Comparison of ENCODE assay signal across 8 mouse cellular contexts in the genomic region with DNA sequence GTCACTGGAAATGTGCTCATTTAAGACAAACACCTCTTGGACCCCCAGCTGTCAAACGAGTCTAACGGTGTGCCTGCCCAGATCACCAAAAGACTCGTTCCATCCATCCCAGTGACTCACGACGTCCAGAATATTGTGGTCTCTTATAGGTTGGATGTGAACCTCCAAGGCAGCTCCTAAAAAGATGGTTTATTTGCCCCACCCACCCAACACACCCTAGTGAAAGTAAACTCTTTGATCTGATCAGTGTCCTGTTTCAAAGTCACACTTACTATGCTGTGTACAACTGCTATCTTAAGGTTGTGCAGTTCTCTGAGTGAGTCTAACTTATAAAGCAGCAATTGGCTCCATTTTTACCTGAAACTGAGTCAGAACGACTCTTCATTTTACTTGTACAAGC. TPM values are rescaled to one million over a fixed set of nuclear protein-coding genes. Genes with fewer than 3 reads are reported as not detected.
DNase-seq lines count a peak whose midpoint lies in the region; ATAC-seq and TF ChIP-seq lines count a peak whose summit lies in the region.

No protein-coding gene starts in this region.

- TF ChIP-seq CTCF in layer of hippocampus, adult 2 months (conservative IDR thresholded peaks at IDR 0.05): no peak

- H3K4me2 ChIP-seq in intestine, embryonic 16.5 days (ENCODE audit: low read depth, low read length): peak overlapping the region; percentile 80
- H3K4me2 ChIP-seq in neural tube, embryonic 13.5 days: peak overlapping the region; percentile 68

- H3K4me1 ChIP-seq in embryonic facial prominence, embryonic 10.5 days: peaks cover 16% of the 10 kb centered on the region
- H3K4me1 ChIP-seq in intestine, embryonic 16.5 days (ENCODE audit: control insufficient read depth, insufficient read depth, low read length): peaks cover 12% of the 10 kb centered on the region
- peaks cover 27% of the 10 kb centered on the region for H3K4me1 ChIP-seq in neural tube, embryonic 13.5 days (replicated peaks)

- H3K4me3 ChIP-seq in layer of hippocampus, adult 2 months: peak overlapping the region; percentile 91
- peak overlapping the region; percentile 92 for H3K4me3 ChIP-seq in embryonic facial prominence, embryonic 10.5 days
- peak overlapping the region; percentile 89 for H3K4me3 ChIP-seq in intestine, embryonic 16.5 days (ENCODE audit: low read length)
- H3K4me3 ChIP-seq in neural tube, embryonic 13.5 days: peak overlapping the region; percentile 65

- H3K27me3 ChIP-seq in embryonic facial prominence, embryonic 10.5 days (replicated peaks; ENCODE audit: low read depth, poor library complexity, severe bottlenecking): no peaks in the 10 kb centered on the region
- no peaks in the 10 kb centered on the region for H3K27me3 ChIP-seq in intestine, embryonic 16.5 days (replicated peaks; ENCODE audit: control insufficient read depth, insufficient read depth, low read length)
- no peaks in the 10 kb centered on the region for H3K27me3 ChIP-seq in neural tube, embryonic 13.5 days

- H3K27ac ChIP-seq in layer of hippocampus, adult 2 months: peak overlapping the region; percentile 89
- H3K27ac ChIP-seq in embryonic facial prominence, embryonic 10.5 days (replicated peaks): peak overlapping the region; percentile 92
- 0 out of 2 replicates have a peak overlapping the region, but pooled peaks have one; percentile 73 for H3K27ac ChIP-seq in intestine, embryonic 16.5 days (ENCODE audit: low read length)
- peak overlapping the region; percentile 87 for H3K27ac ChIP-seq in neural tube, embryonic 13.5 days (replicated peaks)

- WGBS in embryonic facial prominence, embryonic 10.5 days: 23% methylated on average over 6 of the region's 6 CpGs
- 16% methylated on average over 6 of the region's 6 CpGs for WGBS in intestine, embryonic 16.5 days
- WGBS in neural tube, embryonic 13.5 days: 20% methylated on average over 6 of the region's 6 CpGs

- H3K9ac ChIP-seq in intestine, embryonic 16.5 days (ENCODE audit: low read depth, low read length): peak overlapping the region; percentile 83
- peak overlapping the region; percentile 74 for H3K9ac ChIP-seq in neural tube, embryonic 13.5 days

- no peak for DNase-seq in layer of hippocampus, adult 2 months (ENCODE audit: low spot score in 2 of 2)
- DNase-seq in layer of hippocampus, postnatal 10 days (ENCODE audit: low spot score in 2 of 2): no peak
- no peak for DNase-seq in embryonic facial prominence, embryonic 10.5 days (ENCODE audit: low spot score)
- no peak for DNase-seq in layer of hippocampus, postnatal 36 days
- no peak for DNase-seq in layer of hippocampus, postnatal 14 days (ENCODE audit: low spot score in 2 of 2)
- no peak for DNase-seq in gastrocnemius, adult 8-10 months (ENCODE audit: low spot score in 2 of 2)

- peaks cover 30% of the 10 kb centered on the region for H3K36me3 ChIP-seq in embryonic facial prominence, embryonic 10.5 days (replicated peaks)
- H3K36me3 ChIP-seq in intestine, embryonic 16.5 days (ENCODE audit: control insufficient read depth, insufficient read depth, low read length): peaks cover 11% of the 10 kb centered on the region
- peaks cover 25% of the 10 kb centered on the region for H3K36me3 ChIP-seq in neural tube, embryonic 13.5 days

- no peak for ATAC-seq in intestine, embryonic 16.5 days
- ATAC-seq in neural tube, embryonic 13.5 days (ENCODE audit: low read depth): peak; percentile 4; the same call in 1 of the 2 replicates

- H3K9me3 ChIP-seq in embryonic facial prominence, embryonic 10.5 days: no peaks in the 10 kb centered on the region
- no peaks in the 10 kb centered on the region for H3K9me3 ChIP-seq in intestine, embryonic 16.5 days (ENCODE audit: control insufficient read depth, low read length)
- no peaks in the 10 kb centered on the region for H3K9me3 ChIP-seq in neural tube, embryonic 13.5 days

RNA-seq across cellular contexts. Expression of a gene that starts 7.2 kb away (rescaled TPM):
- 10 to 100 TPM; 25.9 to 29.9 TPM for total RNA-seq in layer of hippocampus, adult 2 months (2021)
- total RNA-seq in layer of hippocampus, postnatal 10 days (2021): 10 to 100 TPM; 26.3 to 28.8 TPM
- polyA plus RNA-seq in embryonic facial prominence, embryonic 10.5 days (2016; fragmentation: Nextera tagmentation; extraction: Ambion mirVana): 67.7 and 73.5 TPM in 2 replicates
- 39.5 and 42.3 TPM in 2 replicates for polyA plus RNA-seq in intestine, embryonic 16.5 days (2015; fragmentation: Nextera tagmentation; extraction: Ambion mirVana)
- 31.7 and 32.1 TPM in 2 replicates for polyA plus RNA-seq in neural tube, embryonic 13.5 days (2015; fragmentation: Nextera tagmentation; extraction: Ambion mirVana)
- 10 to 100 TPM; 19.5 to 22.6 TPM for total RNA-seq in layer of hippocampus, postnatal 36 days (2021)
- total RNA-seq in layer of hippocampus, postnatal 14 days (2021): 10 to 100 TPM; 24.7 to 29.8 TPM
- total RNA-seq in gastrocnemius, adult 8-10 months (2022): 1 to 10 TPM; 5.4 to 6.6 (median 5.7) TPM

RNA-seq across cellular contexts. Expression of a gene that starts 7.3 kb away (rescaled TPM):
- total RNA-seq in layer of hippocampus, adult 2 months (2021): 100 to 1,000 TPM; 257 to 258 TPM
- total RNA-seq in layer of hippocampus, postnatal 10 days (2021): 100 to 1,000 TPM; 294 to 312 TPM
- 242 and 244 TPM in 2 replicates for polyA plus RNA-seq in embryonic facial prominence, embryonic 10.5 days (2016; fragmentation: Nextera tagmentation; extraction: Ambion mirVana)
- 467 and 488 TPM in 2 replicates for polyA plus RNA-seq in intestine, embryonic 16.5 days (2015; fragmentation: Nextera tagmentation; extraction: Ambion mirVana)
- polyA plus RNA-seq in neural tube, embryonic 13.5 days (2015; fragmentation: Nextera tagmentation; extraction: Ambion mirVana): 405 and 454 TPM in 2 replicates
- 100 to 1,000 TPM; 267 to 275 TPM for total RNA-seq in layer of hippocampus, postnatal 36 days (2021)
- total RNA-seq in layer of hippocampus, postnatal 14 days (2021): 100 to 1,000 TPM; 319 to 320 TPM
- 100 to 1,000 TPM; 461 to 515 (median 488) TPM for total RNA-seq in gastrocnemius, adult 8-10 months (2022)

RNA-seq across cellular contexts. Expression of a gene that starts 51.9 kb away (rescaled TPM):
- 10 to 100 TPM; 13.6 to 14.6 TPM for total RNA-seq in layer of hippocampus, adult 2 months (2021)
- total RNA-seq in layer of hippocampus, postnatal 10 days (2021): 10 to 100 TPM; 16.4 to 17.5 TPM
- polyA plus RNA-seq in embryonic facial prominence, embryonic 10.5 days (2016; fragmentation: Nextera tagmentation; extraction: Ambion mirVana): 22.9 and 25.1 TPM in 2 replicates
- polyA plus RNA-seq in intestine, embryonic 16.5 days (2015; fragmentation: Nextera tagmentation; extraction: Ambion mirVana): 25.7 and 27.4 TPM in 2 replicates
- polyA plus RNA-seq in neural tube, embryonic 13.5 days (2015; fragmentation: Nextera tagmentation; extraction: Ambion mirVana): 48.0 and 52.6 TPM in 2 replicates
- total RNA-seq in layer of hippocampus, postnatal 36 days (2021): 10 to 100 TPM; 14.6 to 17.2 TPM
- total RNA-seq in layer of hippocampus, postnatal 14 days (2021): 10 to 100 TPM; 15.3 to 18.9 TPM
- total RNA-seq in gastrocnemius, adult 8-10 months (2022): 10 to 100 TPM in 1 of 4 experiments, 1 to 10 TPM in 3; 5.6 to 10.3 (median 7.2) TPM
